ENCODE assay signal across 15 mouse cellular contexts in genomic region chr2:124289356-124289755, GRCm38 (mm10).
"Had no signal": no experiment of that assay in that cellular context is flagged by ENCODE, and none has a peak within 500 bp of the region (broad histone marks: within the 10 kb centered on the region; RNA-seq: fewer than 3 reads in every experiment).

No protein-coding gene starts in this region.

- H3K4me1 ChIP-seq: intestine, embryonic 15.5 days; kidney, embryonic 15.5 days; limb, embryonic 10.5 days; liver, embryonic 15.5 days; megakaryocyte, embryonic 14.5 days; neural tube, embryonic 13.5 days; stomach, embryonic 15.5 days had no signal

- H3K27ac ChIP-seq: intestine, embryonic 15.5 days; kidney, embryonic 15.5 days; left cerebral cortex, adult 2 months; limb, embryonic 10.5 days; liver, embryonic 15.5 days; neural tube, embryonic 13.5 days; stomach, embryonic 15.5 days had no signal

- H3K36me3 ChIP-seq: intestine, embryonic 15.5 days; kidney, embryonic 15.5 days; limb, embryonic 10.5 days; liver, embryonic 15.5 days; neural tube, embryonic 13.5 days; stomach, embryonic 15.5 days had no signal

- ATAC-seq: intestine, embryonic 15.5 days had no signal

- H3K9ac ChIP-seq: intestine, embryonic 15.5 days; kidney, embryonic 15.5 days; liver, embryonic 15.5 days; neural tube, embryonic 13.5 days; stomach, embryonic 15.5 days had no signal

- H3K9me3 ChIP-seq: intestine, embryonic 15.5 days; kidney, embryonic 15.5 days; limb, embryonic 10.5 days; liver, embryonic 15.5 days; neural tube, embryonic 13.5 days; stomach, embryonic 15.5 days had no signal

- H3K4me3 ChIP-seq: intestine, embryonic 15.5 days; kidney, embryonic 15.5 days; left cerebral cortex, adult 2 months; limb, embryonic 10.5 days; liver, embryonic 15.5 days; megakaryocyte, embryonic 14.5 days; neural tube, embryonic 13.5 days; stomach, embryonic 15.5 days had no signal

- H3K4me2 ChIP-seq: intestine, embryonic 15.5 days; kidney, embryonic 15.5 days; liver, embryonic 11.5 days; liver, embryonic 15.5 days; neural tube, embryonic 13.5 days; stomach, embryonic 15.5 days had no signal

- DNase-seq: kidney, adult 18-20 months; kidney, postnatal 14 days; lung, adult 2 months; lung, postnatal 14 days; right cerebral cortex, postnatal 14 days; thymus, postnatal 4 days had no signal

- H3K27me3 ChIP-seq: intestine, embryonic 15.5 days; kidney, embryonic 15.5 days; liver, embryonic 15.5 days; megakaryocyte, embryonic 14.5 days; neural tube, embryonic 13.5 days; stomach, embryonic 15.5 days had no signal
